In the genomic region with DNA sequence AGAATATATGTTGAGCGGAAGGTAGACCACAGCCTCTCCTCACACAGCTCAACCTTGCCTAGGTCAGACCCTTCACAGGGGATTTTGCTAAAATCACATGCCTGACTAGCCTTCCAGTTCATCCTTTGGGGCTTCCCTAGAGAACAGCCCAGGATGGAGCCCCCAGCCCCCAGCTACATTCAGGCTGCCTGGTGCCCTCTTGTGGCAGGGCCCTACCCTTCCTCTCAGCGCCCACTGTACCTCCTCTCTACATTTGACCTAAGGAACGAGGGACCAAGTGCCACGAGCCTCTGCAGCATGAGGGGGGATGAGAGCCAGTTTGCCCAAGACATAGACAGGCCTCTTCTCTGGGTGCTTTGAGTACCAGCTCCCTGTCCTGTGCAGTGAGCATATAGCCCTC, we compare ENCODE assay signal across 26 mouse cellular contexts. TPM values are rescaled to one million over a fixed set of nuclear protein-coding genes. Genes with fewer than 3 reads are reported as not detected.
A peak's percentile ranks its signal among the peaks of the same experiment; 100 is the strongest.
DNase-seq lines count a peak whose midpoint lies in the region; ATAC-seq and TF ChIP-seq lines count a peak whose summit lies in the region.
"Had no signal": no experiment of that assay in that cellular context is flagged by ENCODE, and none has a peak within 500 bp of the region (broad histone marks: within the 10 kb centered on the region; RNA-seq: fewer than 3 reads in every experiment).

No protein-coding gene starts in this region.

- in situ Hi-C loops in ES-E14 (cut with MboI; ENCODE audit: low sequenced_read_pairs in 2 of 2, unreplicated experiment in 2 of 2) = no loop called here

- DNase-seq in kidney, postnatal 0 days (ENCODE audit: low spot score) = no peak
- no peak for DNase-seq in midbrain, postnatal 0 days (ENCODE audit: low spot score)
- no peak for DNase-seq in midbrain, embryonic 14.5 days
- DNase-seq in ES-E14 (ENCODE audit: low read depth, low spot score) = no peak
- DNase-seq in thymus, postnatal 36 days = peak; percentile 14 to 24
- DNase-seq: cerebellum, adult 2 months; cerebellum, postnatal 36 days; gastrocnemius, postnatal 10 days; heart, adult 18-20 months; kidney, adult 18-20 months; right cerebral cortex, adult 18-20 months had no signal

- no peak overlapping the region for H3K4me2 ChIP-seq in kidney, postnatal 0 days (ENCODE audit: low read length)
- H3K4me2 ChIP-seq in kidney, embryonic 15.5 days = no peak overlapping the region
- no peak overlapping the region for H3K4me2 ChIP-seq in midbrain, postnatal 0 days (ENCODE audit: low read depth, low read length, poor library complexity, severe bottlenecking)
- no peak overlapping the region for H3K4me2 ChIP-seq in midbrain, embryonic 14.5 days (ENCODE audit: low read length)
- H3K4me2 ChIP-seq in forebrain, embryonic 13.5 days = no peak overlapping the region
- H3K4me2 ChIP-seq: heart, embryonic 15.5 days; limb, embryonic 15.5 days; lung, embryonic 15.5 days; midbrain, embryonic 11.5 days; neural tube, embryonic 13.5 days had no signal

- no peaks in the 10 kb centered on the region for H3K4me1 ChIP-seq in kidney, postnatal 0 days (replicated peaks; ENCODE audit: insufficient read depth, low read length)
- peaks cover 6% of the 10 kb centered on the region for H3K4me1 ChIP-seq in kidney, embryonic 15.5 days
- peaks cover 8% of the 10 kb centered on the region; the same call in 1 of the 2 replicates for H3K4me1 ChIP-seq in midbrain, postnatal 0 days (ENCODE audit: insufficient read depth, low read length)
- no peaks in the 10 kb centered on the region for H3K4me1 ChIP-seq in midbrain, embryonic 14.5 days (ENCODE audit: control insufficient read depth, insufficient read depth, low read length)
- peaks cover 3 to 39% of the 10 kb centered on the region in 2 experiments; a peak in 3 of 4 replicates for H3K4me1 ChIP-seq in ES-E14 (ENCODE audit: control insufficient read depth in 2 of 2, insufficient read depth in 2 of 2, low read length in 2 of 2, poor library complexity in 1 of 2)
- no peaks in the 10 kb centered on the region for H3K4me1 ChIP-seq in forebrain, embryonic 13.5 days
- H3K4me1 ChIP-seq: neural tube, embryonic 13.5 days had no signal

- no peak overlapping the region for H3K4me3 ChIP-seq in kidney, postnatal 0 days (replicated peaks; ENCODE audit: low read depth, low read length)
- no peak overlapping the region for H3K4me3 ChIP-seq in kidney, embryonic 15.5 days (replicated peaks)
- H3K4me3 ChIP-seq in midbrain, postnatal 0 days (ENCODE audit: low read depth, low read length) = no peak overlapping the region
- H3K4me3 ChIP-seq in midbrain, embryonic 14.5 days (replicated peaks; ENCODE audit: low read depth, low read length) = no peak overlapping the region
- peak overlapping the region; percentile 34 to 48; a peak in 2 of 4 replicates for H3K4me3 ChIP-seq in ES-E14 (ENCODE audit: insufficient read depth in 1 of 2, low read depth in 1 of 2, low read length in 2 of 2, poor library complexity in 1 of 2, severe bottlenecking in 1 of 2)
- H3K4me3 ChIP-seq in forebrain, embryonic 13.5 days = no peak overlapping the region
- H3K4me3 ChIP-seq: forebrain, embryonic 10.5 days; heart, embryonic 15.5 days; limb, embryonic 15.5 days; lung, embryonic 15.5 days; neural tube, embryonic 13.5 days had no signal

- no peaks in the 10 kb centered on the region for H3K9me3 ChIP-seq in kidney, postnatal 0 days (replicated peaks; ENCODE audit: low read length)
- H3K9me3 ChIP-seq in kidney, embryonic 15.5 days (replicated peaks) = no peaks in the 10 kb centered on the region
- H3K9me3 ChIP-seq in midbrain, postnatal 0 days (ENCODE audit: low read length) = no peaks in the 10 kb centered on the region
- no peaks in the 10 kb centered on the region for H3K9me3 ChIP-seq in midbrain, embryonic 14.5 days (ENCODE audit: control insufficient read depth, low read length)
- H3K9me3 ChIP-seq in ES-E14 (ENCODE audit: control insufficient read depth, insufficient read depth, low read depth, low read length) = no peaks in the 10 kb centered on the region
- no peaks in the 10 kb centered on the region for H3K9me3 ChIP-seq in forebrain, embryonic 13.5 days (replicated peaks)
- H3K9me3 ChIP-seq: forebrain, embryonic 10.5 days; heart, embryonic 15.5 days; limb, embryonic 15.5 days; lung, embryonic 15.5 days; neural tube, embryonic 13.5 days had no signal

- ATAC-seq in kidney, postnatal 0 days (replicated peaks; ENCODE audit: low FRiP score, low read depth) = no peak
- ATAC-seq in kidney, embryonic 15.5 days (replicated peaks; ENCODE audit: low FRiP score) = no peak
- no peak for ATAC-seq in midbrain, postnatal 0 days (ENCODE audit: low FRiP score)
- ATAC-seq in midbrain, embryonic 14.5 days (ENCODE audit: low FRiP score, low TSS enrichment) = no peak
- ATAC-seq in forebrain, embryonic 13.5 days = no peak
- ATAC-seq: hindbrain, postnatal 0 days had no signal

- TF ChIP-seq CTCF in kidney, postnatal 0 days (IDR thresholded peaks at IDR 0.05; ENCODE audit: low read depth) = peak; percentile 24; the same call in 1 of the 2 replicates
- TF ChIP-seq CTCF in midbrain, postnatal 0 days (IDR thresholded peaks at IDR 0.05) = peak; percentile 27; the same call in 1 of the 2 replicates

- peaks cover 16% of the 10 kb centered on the region for H3K36me3 ChIP-seq in kidney, postnatal 0 days (ENCODE audit: insufficient read depth, low read length)
- peaks cover 29% of the 10 kb centered on the region for H3K36me3 ChIP-seq in kidney, embryonic 15.5 days
- peaks cover 35% of the 10 kb centered on the region for H3K36me3 ChIP-seq in midbrain, postnatal 0 days (ENCODE audit: insufficient read depth, low read length)
- peaks cover 43% of the 10 kb centered on the region for H3K36me3 ChIP-seq in midbrain, embryonic 14.5 days (ENCODE audit: control insufficient read depth, insufficient read depth, low read length)
- H3K36me3 ChIP-seq in ES-E14 (ENCODE audit: control insufficient read depth, insufficient read depth, low read length, poor library complexity, severe bottlenecking) = peaks cover 12% of the 10 kb centered on the region; the same call in 1 of the 2 replicates
- H3K36me3 ChIP-seq in forebrain, embryonic 13.5 days (ENCODE audit: poor library complexity, severe bottlenecking) = peaks cover 40% of the 10 kb centered on the region; the same call in 1 of the 2 replicates

- H3K9ac ChIP-seq in kidney, postnatal 0 days (ENCODE audit: low read depth, low read length) = no peak overlapping the region
- H3K9ac ChIP-seq in kidney, embryonic 15.5 days = no peak overlapping the region
- H3K9ac ChIP-seq in midbrain, postnatal 0 days (replicated peaks; ENCODE audit: low read length, poor library complexity, severe bottlenecking) = no peak overlapping the region
- H3K9ac ChIP-seq in midbrain, embryonic 14.5 days (replicated peaks; ENCODE audit: low read length) = no peak overlapping the region
- H3K9ac ChIP-seq in ES-E14 (ENCODE audit: insufficient read depth, low read depth, low read length, poor library complexity, severe bottlenecking) = no peak overlapping the region; the same call in 1 of the 2 replicates
- H3K9ac ChIP-seq in forebrain, embryonic 13.5 days = no peak overlapping the region
- H3K9ac ChIP-seq: heart, embryonic 15.5 days; lung, embryonic 15.5 days; neural tube, embryonic 13.5 days had no signal

- no peak overlapping the region for H3K27ac ChIP-seq in kidney, postnatal 0 days
- H3K27ac ChIP-seq in kidney, embryonic 15.5 days = no peak overlapping the region
- H3K27ac ChIP-seq in midbrain, postnatal 0 days (ENCODE audit: low read depth, low read length) = no peak overlapping the region
- H3K27ac ChIP-seq in midbrain, embryonic 14.5 days (replicated peaks; ENCODE audit: low read depth, low read length) = no peak overlapping the region
- no peak overlapping the region for H3K27ac ChIP-seq in ES-E14 (ENCODE audit: insufficient read depth, low read depth, low read length, poor library complexity, severe bottlenecking)
- H3K27ac ChIP-seq in forebrain, embryonic 13.5 days = no peak overlapping the region
- H3K27ac ChIP-seq: forebrain, embryonic 10.5 days; heart, embryonic 15.5 days; hindbrain, postnatal 0 days; lung, embryonic 15.5 days; neural tube, embryonic 13.5 days had no signal

- no peaks in the 10 kb centered on the region for H3K27me3 ChIP-seq in kidney, postnatal 0 days (ENCODE audit: insufficient read depth, low read length)
- peaks cover 16% of the 10 kb centered on the region for H3K27me3 ChIP-seq in kidney, embryonic 15.5 days
- no peaks in the 10 kb centered on the region for H3K27me3 ChIP-seq in midbrain, postnatal 0 days (ENCODE audit: insufficient read depth, low read length)
- 0 out of 2 replicates have a peak, but pooled peaks cover 3% of the 10 kb centered on the region for H3K27me3 ChIP-seq in midbrain, embryonic 14.5 days (ENCODE audit: control insufficient read depth, insufficient read depth, low read length)
- 0 out of 2 replicates have a peak, but pooled peaks cover 6% of the 10 kb centered on the region for H3K27me3 ChIP-seq in forebrain, embryonic 13.5 days
- H3K27me3 ChIP-seq: lung, embryonic 15.5 days had no signal

- WGBS in kidney, postnatal 0 days = 86% methylated on average over 4 of the region's 4 CpGs
- WGBS in kidney, embryonic 15.5 days = 87% methylated on average over 4 of the region's 4 CpGs
- WGBS in midbrain, postnatal 0 days = 86% methylated on average over 4 of the region's 4 CpGs
- WGBS in midbrain, embryonic 14.5 days = 96% methylated on average over 4 of the region's 4 CpGs
- 83% methylated on average over 4 of the region's 4 CpGs for WGBS in forebrain, embryonic 13.5 days

RNA-seq across cellular contexts. Expression of a gene that starts 10.2 kb away (rescaled TPM):
- polyA plus RNA-seq in kidney, postnatal 0 days (2015; fragmentation: Nextera tagmentation; extraction: Ambion mirVana) = 1.1 and 1.2 TPM in 2 replicates
- polyA plus RNA-seq in kidney, embryonic 15.5 days (2015; fragmentation: Nextera tagmentation; extraction: Ambion mirVana) = 0.51 and 0.99 TPM in 2 replicates
- total RNA-seq in midbrain, postnatal 0 days (2014; rRNA removed) = 2.5 and 3.2 TPM in 2 replicates
- polyA plus RNA-seq in midbrain, postnatal 0 days (2015; fragmentation: Nextera tagmentation; extraction: Ambion mirVana) = 2.2 and 3.2 TPM in 2 replicates
- 2.1 TPM in 1 of 2 replicates, not detected in the other for polyA plus RNA-seq in midbrain, embryonic 14.5 days (2014; fragmentation: Nextera tagmentation; extraction: Ambion mirVana)
- 0.71 and 1.7 TPM in 2 replicates for total RNA-seq in ES-E14 (2012; rRNA removed)
- polyA plus RNA-seq in forebrain, embryonic 13.5 days (2015; fragmentation: Nextera tagmentation; extraction: Ambion mirVana) = not detected in 2 replicates

RNA-seq across cellular contexts. Expression of a gene that starts 10.4 kb away (rescaled TPM):
- 0.25 and 0.36 TPM in 2 replicates for polyA plus RNA-seq in kidney, postnatal 0 days (2015; fragmentation: Nextera tagmentation; extraction: Ambion mirVana)
- polyA plus RNA-seq in kidney, embryonic 15.5 days (2015; fragmentation: Nextera tagmentation; extraction: Ambion mirVana) = 0.17 and 0.24 TPM in 2 replicates
- total RNA-seq in midbrain, postnatal 0 days (2014; rRNA removed) = 5.2 and 5.8 TPM in 2 replicates
- 0.56 and 0.90 TPM in 2 replicates for polyA plus RNA-seq in midbrain, postnatal 0 days (2015; fragmentation: Nextera tagmentation; extraction: Ambion mirVana)
- 5.4 and 7.2 TPM in 2 replicates for polyA plus RNA-seq in midbrain, embryonic 14.5 days (2014; fragmentation: Nextera tagmentation; extraction: Ambion mirVana)
- 0.36 and 0.37 TPM in 2 replicates for total RNA-seq in ES-E14 (2012; rRNA removed)
- polyA plus RNA-seq in forebrain, embryonic 13.5 days (2015; fragmentation: Nextera tagmentation; extraction: Ambion mirVana) = 0.21 and 0.54 TPM in 2 replicates
- total RNA-seq: hematopoietic stem cell, adult 5-6 weeks had no signal

RNA-seq across cellular contexts. Expression of a gene that starts 15.9 kb away (rescaled TPM):
- 6.8 and 8.3 TPM in 2 replicates for polyA plus RNA-seq in kidney, postnatal 0 days (2015; fragmentation: Nextera tagmentation; extraction: Ambion mirVana)
- polyA plus RNA-seq in kidney, embryonic 15.5 days (2015; fragmentation: Nextera tagmentation; extraction: Ambion mirVana) = 5.5 and 6.7 TPM in 2 replicates
- 128 and 165 TPM in 2 replicates for total RNA-seq in midbrain, postnatal 0 days (2014; rRNA removed)
- 68.9 and 75.7 TPM in 2 replicates for polyA plus RNA-seq in midbrain, postnatal 0 days (2015; fragmentation: Nextera tagmentation; extraction: Ambion mirVana)
- 32.3 and 33.2 TPM in 2 replicates for polyA plus RNA-seq in midbrain, embryonic 14.5 days (2014; fragmentation: Nextera tagmentation; extraction: Ambion mirVana)
- 8.4 and 15.9 TPM in 2 replicates for total RNA-seq in ES-E14 (2012; rRNA removed)
- polyA plus RNA-seq in forebrain, embryonic 13.5 days (2015; fragmentation: Nextera tagmentation; extraction: Ambion mirVana) = 11.6 and 11.8 TPM in 2 replicates

RNA-seq across cellular contexts. Expression of a gene that starts 16.5 kb away (rescaled TPM):
- 450 and 462 TPM in 2 replicates for polyA plus RNA-seq in kidney, postnatal 0 days (2015; fragmentation: Nextera tagmentation; extraction: Ambion mirVana)
- polyA plus RNA-seq in kidney, embryonic 15.5 days (2015; fragmentation: Nextera tagmentation; extraction: Ambion mirVana) = 381 and 386 TPM in 2 replicates
- total RNA-seq in midbrain, postnatal 0 days (2014; rRNA removed) = 117 and 136 TPM in 2 replicates
- 334 and 339 TPM in 2 replicates for polyA plus RNA-seq in midbrain, postnatal 0 days (2015; fragmentation: Nextera tagmentation; extraction: Ambion mirVana)
- polyA plus RNA-seq in midbrain, embryonic 14.5 days (2014; fragmentation: Nextera tagmentation; extraction: Ambion mirVana) = 298 and 333 TPM in 2 replicates
- total RNA-seq in ES-E14 (2012; rRNA removed) = 54.7 and 55.8 TPM in 2 replicates
- 295 and 350 TPM in 2 replicates for polyA plus RNA-seq in forebrain, embryonic 13.5 days (2015; fragmentation: Nextera tagmentation; extraction: Ambion mirVana)

RNA-seq across cellular contexts. Expression of a gene that starts 21.9 kb away (rescaled TPM):
- polyA plus RNA-seq in kidney, postnatal 0 days (2015; fragmentation: Nextera tagmentation; extraction: Ambion mirVana) = 0.08 and 0.09 TPM in 2 replicates
- 0.14 TPM in 1 of 2 replicates, not detected in the other for polyA plus RNA-seq in kidney, embryonic 15.5 days (2015; fragmentation: Nextera tagmentation; extraction: Ambion mirVana)
- total RNA-seq in midbrain, postnatal 0 days (2014; rRNA removed) = 0.27 and 1.5 TPM in 2 replicates
- polyA plus RNA-seq in midbrain, postnatal 0 days (2015; fragmentation: Nextera tagmentation; extraction: Ambion mirVana) = 0.19 TPM in 1 of 2 replicates, not detected in the other
- polyA plus RNA-seq in midbrain, embryonic 14.5 days (2014; fragmentation: Nextera tagmentation; extraction: Ambion mirVana) = not detected in 2 replicates
- total RNA-seq in ES-E14 (2012; rRNA removed) = 1.7 and 3.7 TPM in 2 replicates
- polyA plus RNA-seq in forebrain, embryonic 13.5 days (2015; fragmentation: Nextera tagmentation; extraction: Ambion mirVana) = not detected in 2 replicates
- total RNA-seq: adrenal gland, adult 18-20 months; adrenal gland, postnatal 4 days; gastrocnemius, postnatal 10 days; heart, adult 18-20 months; hematopoietic stem cell, adult 5-6 weeks; layer of hippocampus, postnatal 14 days; left cerebral cortex, postnatal 25 days had no signal
- polyA plus RNA-seq: forebrain, embryonic 10.5 days; frontal cortex, adult 2 months; midbrain, embryonic 11.5 days; neural tube, embryonic 13.5 days had no signal

Comparison
In these comparisons a context has a peak if more than half of its experiments do, and no peak if none do; other contexts are left out.
1. DNase-seq: peak in thymus, postnatal 36 days (2 of 2); none in kidney, postnatal 0 days (single experiment), midbrain, postnatal 0 days (single experiment), midbrain, embryonic 14.5 days (single experiment) and ES-E14 (single experiment).
2. H3K4me3 ChIP-seq: peak in ES-E14 (2 of 2); none in kidney, postnatal 0 days (single experiment), kidney, embryonic 15.5 days (single experiment), midbrain, postnatal 0 days (single experiment), midbrain, embryonic 14.5 days (single experiment) and forebrain, embryonic 13.5 days (single experiment).